Mouse (Mus musculus) skeletal muscle tissue, adult 2 months (tissue): ENCODE measurements around the gene Ufc1.
A peak's percentile ranks its signal among the peaks of the same experiment; 100 is the strongest.
"Not testable (repeated sequence)": the region's sequence is repeated elsewhere in the genome, so short reads cannot be mapped to it uniquely, and the experiment has no call there.

ENCODE experiments used
- DNase-seq: peaks from one replicate; pipeline ENCODE4 v3.0.0-alpha.2; 2012; ENCODE audit warnings: low read depth, low spot score

The Ufc1 gene

DNA sequence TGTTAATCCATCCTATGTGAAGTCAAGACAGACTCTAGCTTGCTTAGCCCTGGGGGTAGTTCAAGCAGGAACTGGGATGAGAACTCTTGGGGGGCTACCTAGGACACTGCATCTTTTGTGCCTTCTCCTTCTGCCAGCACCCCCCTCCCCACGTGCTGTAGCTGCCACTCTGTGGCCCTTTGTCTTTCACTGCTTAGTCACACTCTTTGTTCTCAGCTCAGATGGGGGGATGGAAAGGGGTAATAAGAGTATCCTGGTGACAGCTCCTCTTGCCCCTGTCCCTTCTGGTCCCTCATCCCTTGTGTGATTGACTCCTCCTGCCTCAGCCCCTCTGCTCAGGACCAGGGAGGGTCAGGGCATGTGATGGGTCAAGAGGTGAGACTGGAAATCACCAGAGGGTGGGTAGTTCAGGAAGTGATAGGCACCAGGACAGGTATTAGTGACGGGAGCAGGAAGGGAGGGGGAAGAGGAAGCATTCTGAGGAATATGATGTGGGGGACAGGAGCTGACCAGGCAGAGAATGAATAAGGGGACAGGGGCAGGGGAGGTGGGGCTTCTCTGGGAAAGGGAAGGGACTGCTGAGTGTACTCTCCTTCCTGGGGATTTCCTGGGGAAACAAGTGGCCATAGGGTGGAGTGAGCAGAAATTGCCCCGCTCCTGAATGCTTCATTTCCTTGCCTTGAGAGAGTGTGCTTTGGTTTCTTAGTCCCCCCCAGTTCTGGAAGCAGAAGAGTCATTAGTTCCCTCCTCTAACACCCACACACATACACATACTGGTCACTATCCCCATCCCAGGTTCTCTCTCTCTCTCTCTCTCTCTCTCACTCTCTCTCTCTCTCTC lies 46.2 kb downstream of the Ufc1 start:
- DNase-seq: no peak

GRCm38 (mm10) chr1:171247916-171248315 lies 46.9 kb downstream of the Ufc1 start:
- no peak for DNase-seq

- no peak for DNase-seq
Measured at GRCm38 (mm10) chr1:171247453-171247841, 47.4 kb downstream of the Ufc1 start.

GRCm38 (mm10) chr1:171246709-171247452 lies 47.9 kb downstream of the Ufc1 start:
- peak; percentile 99 for DNase-seq

GRCm38 (mm10) chr1:171245353-171245752 lies 49.5 kb downstream of the Ufc1 start:
- no peak for DNase-seq

DNA sequence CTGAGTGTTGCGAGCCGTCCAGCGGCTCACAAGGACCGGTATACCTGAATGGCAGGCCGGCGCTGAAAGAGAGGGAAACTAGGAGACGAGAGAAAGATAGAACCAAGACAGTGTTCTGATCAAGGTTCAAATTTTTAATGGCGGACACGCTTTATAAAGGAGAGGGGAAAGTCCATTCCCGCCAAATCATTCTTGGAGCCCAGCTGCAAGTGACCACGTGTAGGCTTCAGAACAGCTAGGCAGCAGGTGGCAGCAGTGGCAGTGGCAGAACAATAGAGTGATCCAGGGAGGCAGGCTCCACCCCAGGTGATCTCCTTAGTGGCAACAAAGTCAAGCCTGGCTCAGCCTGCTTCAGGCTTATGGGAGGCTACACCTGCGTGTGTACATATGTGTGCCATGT lies 52.9 kb downstream of the Ufc1 start:
- DNase-seq: not testable (repeated sequence)

GRCm38 (mm10) chr1:171240911-171241310 lies 53.9 kb downstream of the Ufc1 start:
- DNase-seq: no peak

DNA sequence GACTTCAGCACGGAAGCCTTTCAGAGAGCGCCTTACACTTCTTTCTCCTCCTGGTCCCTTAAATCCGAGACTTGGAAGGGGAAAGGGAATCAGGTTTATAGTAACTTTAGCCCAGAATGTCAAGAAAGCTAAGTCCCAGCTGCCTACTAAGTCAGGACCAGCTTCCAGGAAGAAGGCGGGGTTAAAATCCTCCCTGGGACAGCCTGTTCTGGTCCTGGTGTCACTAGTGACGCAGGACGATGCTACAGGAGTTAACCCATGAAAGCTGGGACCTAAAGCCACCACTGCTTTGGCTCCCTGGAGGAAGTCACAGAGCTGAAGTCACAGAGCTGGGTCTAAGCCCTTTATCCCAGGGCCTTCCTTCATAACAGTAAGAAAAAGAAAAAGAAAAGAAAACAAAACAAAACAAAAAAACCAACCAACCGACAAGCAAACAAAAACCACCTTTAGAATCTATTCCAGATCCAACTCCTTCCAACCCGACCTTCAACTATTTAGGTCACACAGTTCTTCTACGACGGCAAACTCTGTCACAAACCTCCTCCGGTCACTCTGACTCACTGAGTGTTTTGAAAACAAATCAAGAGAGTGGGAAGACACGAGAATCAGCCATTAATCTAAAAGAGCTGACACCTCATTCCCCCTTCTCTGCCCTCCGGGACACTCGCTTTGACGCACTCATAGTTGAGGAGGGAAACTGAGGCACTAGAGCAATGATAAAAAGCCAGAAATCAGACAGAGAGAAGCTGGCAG lies 54.7 kb downstream of the Ufc1 start:
- DNase-seq: peak; percentile 86
